Mouse (Mus musculus): ENCODE measurements around the gene Ccdc3. TPM values are rescaled to one million over a fixed set of nuclear protein-coding genes. Genes with fewer than 3 reads are reported as not detected.

Gene Ccdc3
- polyA plus RNA-seq, 1 experiment from 2014 or later, result 1.4 TPM

- no peaks in the 10 kb centered on the region for H3K27me3 ChIP-seq (ENCODE audit: insufficient read depth, low read length)
- H3K4me2 ChIP-seq, result no peak overlapping the region
- 55% methylated on average over 6 of the region's 6 CpGs for WGBS
- no peak overlapping the region for H3K9ac ChIP-seq
- H3K36me3 ChIP-seq (ENCODE audit: insufficient read depth), result no peaks in the 10 kb centered on the region
- no peak for TF ChIP-seq CTCF (IDR thresholded peaks at IDR 0.05; ENCODE audit: low read depth)
- H3K4me3 ChIP-seq (ENCODE audit: low read depth, low read length), result no peak overlapping the region
- no peaks in the 10 kb centered on the region for H3K9me3 ChIP-seq (ENCODE audit: low read depth, low read length)
- ATAC-seq (ENCODE audit: insufficient read depth) (no peak), DNase-seq (peak; percentile 62)
- no peaks in the 10 kb centered on the region for H3K4me1 ChIP-seq (ENCODE audit: insufficient read depth)
- H3K27ac ChIP-seq (ENCODE audit: low read depth), result no peak overlapping the region
Measured at GRCm38 (mm10) chr2:5194701-5195215, 57.2 kb downstream of the Ccdc3 start.

- Histone ChIP-seq H3K36me3 (ENCODE audit: insufficient read depth) (no peaks in the 10 kb centered on the region), H3K4me1 (ENCODE audit: insufficient read depth) (no peaks in the 10 kb centered on the region), H3K9ac (no peak overlapping the region), H3K4me3 (ENCODE audit: low read depth, low read length) (no peak overlapping the region), H3K27me3 (ENCODE audit: insufficient read depth, low read length) (no peaks in the 10 kb centered on the region), H3K9me3 (ENCODE audit: low read depth, low read length) (no peaks in the 10 kb centered on the region), H3K4me2 (no peak overlapping the region), H3K27ac (ENCODE audit: low read depth) (no peak overlapping the region)
- DNase-seq (no peak), ATAC-seq (ENCODE audit: insufficient read depth) (no peak)
- TF ChIP-seq CTCF (IDR thresholded peaks at IDR 0.05; ENCODE audit: low read depth), result no peak
- WGBS, result 84% methylated on average over 4 of the region's 4 CpGs
Measured at GRCm38 (mm10) chr2:5197486-5197885, 59.9 kb downstream of the Ccdc3 start.

GRCm38 (mm10) chr2:5199289-5199688 is 61.7 kb downstream of the Ccdc3 start:
- no peak overlapping the region for H3K27ac ChIP-seq (ENCODE audit: low read depth)
- ATAC-seq (ENCODE audit: insufficient read depth), result no peak

GRCm38 (mm10) chr2:5200817-5201364 is 63.3 kb downstream of the Ccdc3 start:
- ATAC-seq (ENCODE audit: insufficient read depth), result no peak
- WGBS, result 62% methylated on average over 7 of the region's 7 CpGs
- no peak overlapping the region for H3K27ac ChIP-seq (ENCODE audit: low read depth)
- no peak overlapping the region for H3K4me2 ChIP-seq
- no peaks in the 10 kb centered on the region for H3K4me1 ChIP-seq (ENCODE audit: insufficient read depth)
- H3K9me3 ChIP-seq (ENCODE audit: low read depth, low read length), result no peaks in the 10 kb centered on the region
- H3K9ac ChIP-seq, result no peak overlapping the region
- no peaks in the 10 kb centered on the region for H3K36me3 ChIP-seq (ENCODE audit: insufficient read depth)
- no peaks in the 10 kb centered on the region for H3K27me3 ChIP-seq (ENCODE audit: insufficient read depth, low read length)
- TF ChIP-seq CTCF (IDR thresholded peaks at IDR 0.05; ENCODE audit: low read depth), result no peak
- DNase-seq, result no peak
- no peak overlapping the region for H3K4me3 ChIP-seq (ENCODE audit: low read depth, low read length)

More at GRCm38 (mm10) chr2:5199289-5199688, 61.7 kb downstream of the Ccdc3 start:
- H3K4me1 ChIP-seq (ENCODE audit: insufficient read depth), result no peaks in the 10 kb centered on the region
- H3K9me3 ChIP-seq (ENCODE audit: low read depth, low read length), result no peaks in the 10 kb centered on the region
- H3K27me3 ChIP-seq (ENCODE audit: insufficient read depth, low read length), result no peaks in the 10 kb centered on the region
- no peaks in the 10 kb centered on the region for H3K36me3 ChIP-seq (ENCODE audit: insufficient read depth)
- TF ChIP-seq CTCF (IDR thresholded peaks at IDR 0.05; ENCODE audit: low read depth), result no peak
- no peak overlapping the region for H3K4me2 ChIP-seq
- no peak overlapping the region for H3K4me3 ChIP-seq (ENCODE audit: low read depth, low read length)
- H3K9ac ChIP-seq, result no peak overlapping the region
- WGBS, result 86% methylated on average over 17 of the region's 17 CpGs
- no peak for DNase-seq

- DNase-seq, result no peak
- Histone ChIP-seq H3K9ac (no peak overlapping the region), H3K27ac (ENCODE audit: low read depth) (no peak overlapping the region), H3K9me3 (ENCODE audit: low read depth, low read length) (no peaks in the 10 kb centered on the region), H3K36me3 (ENCODE audit: insufficient read depth) (no peaks in the 10 kb centered on the region), H3K27me3 (ENCODE audit: insufficient read depth, low read length) (no peaks in the 10 kb centered on the region), H3K4me3 (ENCODE audit: low read depth, low read length) (no peak overlapping the region), H3K4me2 (no peak overlapping the region), H3K4me1 (ENCODE audit: insufficient read depth) (no peaks in the 10 kb centered on the region)
- 76% methylated on average over 1 of the region's 1 CpGs for WGBS
- ATAC-seq (ENCODE audit: insufficient read depth), result no peak
- no peak for TF ChIP-seq CTCF (IDR thresholded peaks at IDR 0.05; ENCODE audit: low read depth)
Measured at GRCm38 (mm10) chr2:5203146-5203545, 65.6 kb downstream of the Ccdc3 start.

GRCm38 (mm10) chr2:5204941-5205340 is 67.4 kb downstream of the Ccdc3 start:
- ATAC-seq (ENCODE audit: insufficient read depth), result no peak

GRCm38 (mm10) chr2:5206651-5207050 is 69.1 kb downstream of the Ccdc3 start:
- H3K4me3 ChIP-seq (ENCODE audit: low read depth, low read length), result no peak overlapping the region
- H3K27me3 ChIP-seq (ENCODE audit: insufficient read depth, low read length), result no peaks in the 10 kb centered on the region
- DNase-seq, result no peak
- no peaks in the 10 kb centered on the region for H3K36me3 ChIP-seq (ENCODE audit: insufficient read depth)
- peaks cover 2% of the 10 kb centered on the region; the same call in 1 of the 2 replicates for H3K9me3 ChIP-seq (ENCODE audit: low read depth, low read length)
- H3K4me2 ChIP-seq, result no peak overlapping the region
- WGBS, result 82% methylated on average over 3 of the region's 3 CpGs
- H3K9ac ChIP-seq, result no peak overlapping the region
- no peak for TF ChIP-seq CTCF (IDR thresholded peaks at IDR 0.05; ENCODE audit: low read depth)
- H3K27ac ChIP-seq (ENCODE audit: low read depth), result no peak overlapping the region
- no peak for ATAC-seq (ENCODE audit: insufficient read depth)
- H3K4me1 ChIP-seq (ENCODE audit: insufficient read depth), result no peaks in the 10 kb centered on the region

More at GRCm38 (mm10) chr2:5204941-5205340, 67.4 kb downstream of the Ccdc3 start:
- H3K9ac ChIP-seq, result no peak overlapping the region
- no peaks in the 10 kb centered on the region for H3K36me3 ChIP-seq (ENCODE audit: insufficient read depth)
- no peaks in the 10 kb centered on the region for H3K4me1 ChIP-seq (ENCODE audit: insufficient read depth)
- H3K27ac ChIP-seq (ENCODE audit: low read depth), result no peak overlapping the region
- H3K4me3 ChIP-seq (ENCODE audit: low read depth, low read length), result no peak overlapping the region
- no peak for DNase-seq
- 82% methylated on average over 1 of the region's 1 CpGs for WGBS
- no peaks in the 10 kb centered on the region for H3K27me3 ChIP-seq (ENCODE audit: insufficient read depth, low read length)
- H3K4me2 ChIP-seq, result no peak overlapping the region
- H3K9me3 ChIP-seq (ENCODE audit: low read depth, low read length), result no peaks in the 10 kb centered on the region
- TF ChIP-seq CTCF (IDR thresholded peaks at IDR 0.05; ENCODE audit: low read depth), result no peak
